Mouse (Mus musculus) small intestine, adult 2 months (tissue): ENCODE data around the gene Zfp652. TPM values are rescaled to one million over a fixed set of nuclear protein-coding genes. Genes with fewer than 3 reads are reported as not detected.
"Not testable (repeated sequence)": the region's sequence is repeated elsewhere in the genome, so short reads cannot be mapped to it uniquely, and the experiment has no call there.

ENCODE experiments used
- H3K27ac ChIP-seq: fragments of 200-500 bp; 2 replicates; pipeline ENCODE4 v1.5.1; 2012; ENCODE audit warnings: low read depth, low read length, control low read depth, inconsistent platforms; ENCODE audit not compliant: insufficient read depth
- H3K27me3 ChIP-seq: fragments of 200-500 bp; 2 replicates; pipeline ENCODE4 v1.6.1; 2012; ENCODE audit warnings: mild to moderate bottlenecking, moderate library complexity, low read length, inconsistent platforms; ENCODE audit not compliant: control insufficient read depth, insufficient read depth
- H3K36me3 ChIP-seq: fragments of 200-500 bp; 2 replicates; pipeline ENCODE4 v1.6.1; 2012; ENCODE audit warnings: mild to moderate bottlenecking, low read length, control low read depth, inconsistent platforms; ENCODE audit not compliant: control insufficient read depth, insufficient read depth
- H3K4me1 ChIP-seq: fragments of 200-500 bp; 2 replicates; pipeline ENCODE4 v1.6.1; 2012; ENCODE audit warnings: low read length, inconsistent platforms, mixed read lengths; ENCODE audit not compliant: control insufficient read depth, insufficient read depth, insufficient read length
- H3K4me3 ChIP-seq: fragments of 200-500 bp; 2 replicates; pipeline ENCODE4 v1.5.1; 2012; ENCODE audit warnings: low read depth, mild to moderate bottlenecking, control low read depth, inconsistent platforms, low read length, moderate library complexity
- CTCF ChIP-seq: fragments of 200-500 bp; IDR thresholded peaks from 2 replicates; pipeline ENCODE4 v1.5.1; 2012; ENCODE audit warnings: low read depth, mild to moderate bottlenecking, control low read depth, inconsistent platforms, low read length, moderate library complexity, mixed read lengths; ENCODE audit not compliant: insufficient replicate concordance, insufficient read length; ENCODE audit errors: extremely low read depth
- POLR2A ChIP-seq: fragments of 200-500 bp; IDR thresholded peaks from 2 replicates; pipeline ENCODE4 v1.6.1; 2012; ENCODE audit warnings: low read depth, mild to moderate bottlenecking, control low read depth, inconsistent platforms, low read length, moderate library complexity
- WGBS: fragments of 180-500 bp; shearing (Covaris S2); methylation state at CpG from one replicate; pipeline ENCODE4 v1.1.7; 2018; 5-methylcytosine and 5-hydroxymethylcytosine counted together
- polyA plus RNA-seq: library from polyadenylated mRNA; depleted of rRNA; stranded (reverse); fragments of >200 nt; gene quantifications from 2 replicates; pipeline ENCODE4 v1.2.3, GENCODE M21; 2012

The Zfp652 gene
- polyA plus RNA-seq, 1 experiment, result 25.1 TPM

- WGBS, result 85% methylated on average over 4 of the region's 4 CpGs
- TF ChIP-seq POLR2A (no peak), CTCF (no peak)
- H3K27me3 ChIP-seq, result no peaks in the 10 kb centered on the region
These were observed 34.3 kb downstream of the Zfp652 start for GRCm38 (mm10) chr11:95746821-95747220.

GRCm38 (mm10) chr11:95748331-95748730 is 35.9 kb downstream of the Zfp652 start:
- WGBS, result 80% methylated on average over 5 of the region's 5 CpGs
- no peak for TF ChIP-seq POLR2A
- no peak for TF ChIP-seq CTCF
- no peak overlapping the region for H3K4me3 ChIP-seq

More at GRCm38 (mm10) chr11:95746821-95747220, 34.3 kb downstream of the Zfp652 start:
- H3K36me3 ChIP-seq, result peaks cover 16% of the 10 kb centered on the region
- no peak overlapping the region for H3K4me3 ChIP-seq
- no peak overlapping the region for H3K27ac ChIP-seq
- H3K4me1 ChIP-seq, result no peaks in the 10 kb centered on the region

DNA sequence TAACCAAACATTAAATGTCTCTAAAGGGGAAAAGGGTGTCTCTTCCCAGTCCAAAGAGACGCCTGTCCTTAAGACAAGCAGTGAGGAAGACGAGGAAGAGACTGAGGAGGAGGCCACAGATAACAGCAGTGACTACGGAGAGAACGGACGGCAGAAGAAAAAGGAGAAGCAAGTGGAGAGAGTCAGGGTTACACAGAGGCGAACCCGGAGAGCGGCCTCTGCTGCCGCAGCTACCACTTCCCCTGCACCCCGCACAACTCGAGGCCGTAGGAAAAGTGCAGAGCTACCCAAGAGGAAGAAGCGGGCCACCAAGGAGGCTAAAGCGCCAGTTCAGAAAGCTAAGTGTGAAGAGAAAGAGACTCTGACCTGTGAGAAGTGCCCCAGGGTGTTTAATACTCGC is 37.1 kb downstream of the Zfp652 start:
- 84% methylated on average over 15 of the region's 15 CpGs for WGBS

More at GRCm38 (mm10) chr11:95748331-95748730, 35.9 kb downstream of the Zfp652 start:
- no peak overlapping the region for H3K27ac ChIP-seq
- H3K36me3 ChIP-seq, result peaks cover 24% of the 10 kb centered on the region
- H3K4me1 ChIP-seq, result no peaks in the 10 kb centered on the region
- no peaks in the 10 kb centered on the region for H3K27me3 ChIP-seq

DNA sequence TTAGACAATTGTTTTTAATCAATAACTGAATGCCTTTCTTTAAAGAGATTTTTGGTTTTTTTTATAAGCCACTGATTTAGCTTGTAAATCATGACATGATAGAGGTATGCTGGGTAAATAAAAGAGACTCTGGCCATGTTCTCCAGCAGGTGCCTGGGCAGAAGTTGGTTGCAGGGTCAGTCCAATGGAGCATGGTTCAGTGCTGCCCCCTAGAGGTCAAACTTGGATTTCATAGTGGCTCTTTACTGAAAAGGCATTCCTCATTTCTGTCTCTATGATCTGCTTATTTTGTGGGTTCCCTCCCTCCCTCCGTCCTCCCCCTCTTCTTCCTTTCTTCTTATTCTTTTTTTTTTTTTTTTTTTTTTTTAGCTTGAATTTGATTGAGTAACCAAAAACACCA is 38.5 kb downstream of the Zfp652 start:
- WGBS, result 20% methylated on average over 1 of the region's 1 CpGs
- no peak overlapping the region for H3K27ac ChIP-seq
- TF ChIP-seq CTCF (peak; percentile 90; the same call in 1 of the 2 replicates), POLR2A (no peak)
- H3K4me1 ChIP-seq, result no peaks in the 10 kb centered on the region
- H3K27me3 ChIP-seq, result no peaks in the 10 kb centered on the region
- H3K36me3 ChIP-seq, result peaks cover 38% of the 10 kb centered on the region
- H3K4me3 ChIP-seq, result no peak overlapping the region

More for the DNA sequence above, 37.1 kb downstream of the Zfp652 start:
- H3K4me1 ChIP-seq, result no peaks in the 10 kb centered on the region
- H3K27me3 ChIP-seq, result no peaks in the 10 kb centered on the region
- H3K4me3 ChIP-seq, result no peak overlapping the region
- no peak for TF ChIP-seq CTCF
- TF ChIP-seq POLR2A, result no peak
- H3K27ac ChIP-seq, result no peak overlapping the region
- H3K36me3 ChIP-seq, result peaks cover 31% of the 10 kb centered on the region

DNA sequence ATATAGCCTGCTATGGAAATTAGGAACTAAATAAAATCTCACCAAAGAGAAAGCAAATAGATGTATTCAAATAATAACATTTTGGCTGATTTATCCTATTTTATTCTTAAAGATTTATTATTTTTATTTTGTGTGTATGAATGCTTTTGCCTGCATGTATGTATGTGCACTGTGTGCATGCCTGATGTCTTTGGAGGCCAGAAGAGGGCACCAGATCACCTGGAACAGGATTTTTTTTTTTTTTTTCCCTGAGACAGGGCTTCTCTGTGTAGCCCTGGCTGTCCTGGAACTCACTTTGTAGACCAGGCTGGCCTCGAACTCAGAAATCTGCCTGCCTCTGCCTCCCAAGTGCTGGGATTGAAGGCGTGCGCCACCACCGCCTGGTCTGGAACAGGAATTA is 42.7 kb downstream of the Zfp652 start:
- H3K27me3 ChIP-seq, H3K27ac ChIP-seq, H3K4me1 ChIP-seq, H3K4me3 ChIP-seq: not testable (repeated sequence)
- H3K36me3 ChIP-seq, result peaks cover 29% of the 10 kb centered on the region
- WGBS, result 94% methylated on average over 4 of the region's 4 CpGs

DNA sequence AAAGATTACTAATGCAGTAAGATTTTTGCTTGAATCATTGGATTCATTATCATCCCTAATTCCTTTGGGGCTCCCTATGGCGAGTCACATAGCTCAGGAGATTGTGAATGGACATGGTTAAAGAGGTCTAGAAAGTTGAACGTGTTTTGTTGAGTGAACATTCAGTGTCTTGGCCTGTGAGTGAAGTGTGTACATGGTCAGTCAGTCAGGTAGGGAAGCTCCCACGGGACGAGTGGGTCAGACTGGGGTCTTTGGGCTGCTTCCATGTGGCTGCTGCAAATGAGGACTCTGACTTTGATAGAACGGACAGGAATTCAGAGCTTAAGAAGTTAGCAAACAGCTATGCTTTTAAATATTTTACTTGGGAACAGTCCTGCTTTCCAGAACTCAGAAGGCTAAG is 48.0 kb downstream of the Zfp652 start:
- H3K4me1 ChIP-seq, result no peaks in the 10 kb centered on the region
- H3K27ac ChIP-seq, result no peak overlapping the region
- no peak overlapping the region for H3K4me3 ChIP-seq
- H3K27me3 ChIP-seq, result no peaks in the 10 kb centered on the region
- H3K36me3 ChIP-seq, result peaks cover 22% of the 10 kb centered on the region
- TF ChIP-seq POLR2A (no peak), CTCF (no peak)
- WGBS, result 95% methylated on average over 5 of the region's 5 CpGs

- Histone ChIP-seq H3K4me1 (no peaks in the 10 kb centered on the region), H3K27me3 (no peaks in the 10 kb centered on the region), H3K27ac (no peak overlapping the region), H3K4me3 (no peak overlapping the region), H3K36me3 (peaks cover 25% of the 10 kb centered on the region)
- 88% methylated on average over 4 of the region's 4 CpGs for WGBS
- no peak for TF ChIP-seq CTCF
- TF ChIP-seq POLR2A, result no peak
These were observed 50.5 kb downstream of the Zfp652 start for GRCm38 (mm10) chr11:95762996-95763395.

DNA sequence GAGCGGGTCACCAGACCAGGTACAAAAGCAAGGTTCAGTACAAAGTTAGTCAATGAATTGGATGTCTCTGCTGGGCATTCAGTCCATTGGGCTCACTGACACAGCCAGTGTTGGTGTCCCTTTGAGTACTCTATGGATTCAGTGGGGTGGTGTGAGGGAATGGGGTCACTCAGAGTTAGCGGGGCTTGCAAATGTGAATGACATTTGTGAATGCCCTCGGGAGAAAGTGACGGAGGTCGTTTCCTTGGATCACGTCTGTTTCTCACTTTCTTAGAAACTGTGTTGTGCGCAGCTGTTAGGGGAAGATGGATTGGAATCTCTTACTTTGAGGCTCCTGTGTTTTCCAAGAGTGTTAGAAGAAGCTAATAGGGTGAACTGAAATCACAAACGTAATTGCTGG is 52.3 kb downstream of the Zfp652 start:
- WGBS, result 89% methylated on average over 8 of the region's 8 CpGs
- H3K27me3 ChIP-seq, result no peaks in the 10 kb centered on the region
- no peak overlapping the region for H3K27ac ChIP-seq
- no peak overlapping the region for H3K4me3 ChIP-seq
- H3K4me1 ChIP-seq, result no peaks in the 10 kb centered on the region
- no peak for TF ChIP-seq POLR2A
- peaks cover 29% of the 10 kb centered on the region for H3K36me3 ChIP-seq
